Mouse (Mus musculus) midbrain, embryonic 16.5 days (tissue): ENCODE results near the gene Vgll4. TPM values are rescaled to one million over a fixed set of nuclear protein-coding genes. Genes with fewer than 3 reads are reported as not detected.

ENCODE experiments used
- ATAC-seq: fragments of 200-750 bp; cut with Nextera tagmentation; 2 replicates; pipeline ENCODE4 v1.8.0; 2017; ENCODE audit warnings: moderate TSS enrichment
- H3K27ac ChIP-seq: fragments of 300-500 bp; sonication (generic); 2 replicates; pipeline ENCODE4 v1.5.1; 2014; ENCODE audit warnings: mild to moderate bottlenecking, low read length, mixed read lengths
- H3K27me3 ChIP-seq: fragments of 300-500 bp; sonication (generic); 2 replicates; pipeline ENCODE4 v1.6.1; 2014; ENCODE audit warnings: low read depth, low read length, mixed read lengths; ENCODE audit not compliant: control insufficient read depth, insufficient read depth
- H3K36me3 ChIP-seq: fragments of 300-500 bp; sonication (generic); 2 replicates; pipeline ENCODE4 v1.6.1; 2014; ENCODE audit warnings: mild to moderate bottlenecking, low read length, moderate library complexity, mixed read lengths; ENCODE audit not compliant: control insufficient read depth, insufficient read depth
- H3K4me1 ChIP-seq: fragments of 300-500 bp; sonication (generic); 2 replicates; pipeline ENCODE4 v1.6.1; 2014; ENCODE audit warnings: mild to moderate bottlenecking, low read length, mixed read lengths; ENCODE audit not compliant: control insufficient read depth, insufficient read depth
- H3K4me2 ChIP-seq: fragments of 300-500 bp; sonication (generic); 2 replicates; pipeline ENCODE4 v1.6.1; 2014; ENCODE audit warnings: mild to moderate bottlenecking, low read length, mixed read lengths
- H3K4me3 ChIP-seq: fragments of 300-500 bp; sonication (generic); 2 replicates; pipeline ENCODE4 v1.5.1; 2014; ENCODE audit warnings: low read depth, mild to moderate bottlenecking, low read length, moderate library complexity, mixed read lengths
- H3K9ac ChIP-seq: fragments of 300-500 bp; sonication (generic); 2 replicates; pipeline ENCODE4 v1.6.1; 2014; ENCODE audit warnings: low read depth, low read length, mixed read lengths
- H3K9me3 ChIP-seq: fragments of 300-500 bp; sonication (generic); replicated peaks from 2 replicates; pipeline ENCODE4 v1.6.1; 2014; ENCODE audit warnings: mild to moderate bottlenecking, low read length, mixed read lengths; ENCODE audit not compliant: control insufficient read depth, poor library complexity, severe bottlenecking
- WGBS: fragments of 180-500 bp; shearing (Covaris S2); extraction: QIAGEN DNeasy Blood & Tissue Kit; methylation state at CpG from one replicate; pipeline ENCODE4 v1.1.7; 2014; 5-methylcytosine and 5-hydroxymethylcytosine counted together
- polyA plus RNA-seq: library from polyadenylated mRNA; unstranded; fragments of >200 nt; fragmentation: Nextera tagmentation; extraction: Ambion mirVana; gene quantifications from 2 replicates; pipeline ENCODE4 v1.2.1, GENCODE M21; 2015

The Vgll4 gene
- polyA plus RNA-seq, 1 experiment from 2014 or later = 51.0 TPM

DNA sequence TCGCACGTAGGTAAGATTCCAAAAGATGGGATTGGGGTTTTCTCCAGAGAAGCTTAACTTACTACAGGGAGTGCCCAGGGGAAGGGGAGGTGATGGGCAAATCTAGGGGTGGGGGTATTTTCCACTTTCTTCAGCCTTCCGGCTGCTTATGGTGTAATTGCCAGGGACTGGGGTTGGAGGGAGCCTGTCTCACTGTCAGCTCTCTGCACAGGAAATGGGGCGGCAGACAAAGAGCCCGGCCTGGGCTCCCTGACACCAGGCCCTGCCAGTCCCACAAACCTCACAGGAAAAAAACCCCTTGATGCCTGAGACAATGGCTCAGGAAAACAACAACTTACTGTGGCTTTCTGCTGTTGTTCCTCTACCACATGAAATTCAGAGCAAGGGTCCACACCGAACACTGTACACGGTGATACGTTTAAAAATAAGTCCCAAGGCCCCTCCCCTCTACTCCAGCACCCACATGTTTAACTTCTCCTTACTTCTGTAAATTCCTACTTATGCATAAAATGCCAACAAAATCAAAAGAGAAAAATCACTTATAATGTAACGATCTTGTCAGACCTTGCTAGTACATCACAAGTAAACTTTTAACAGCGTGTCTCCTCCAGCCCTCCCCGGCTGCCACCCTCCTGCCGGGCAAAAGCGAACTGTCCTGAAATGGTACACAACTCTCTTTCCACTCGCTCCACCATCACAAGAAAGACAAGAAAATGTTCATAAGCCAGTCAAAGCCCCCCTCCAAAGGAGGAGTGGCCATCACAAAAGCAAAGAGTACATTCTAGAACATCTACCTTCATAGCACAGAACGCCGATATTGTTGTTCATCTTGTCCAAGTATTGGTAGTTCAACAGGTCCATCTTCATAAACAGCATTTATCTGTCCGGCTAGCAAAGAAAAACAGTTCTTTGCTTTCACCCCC lies 49.0 kb downstream of the Vgll4 start:
- H3K9me3 ChIP-seq = no peaks in the 10 kb centered on the region
- peaks cover 54% of the 10 kb centered on the region for H3K4me1 ChIP-seq
- peak; percentile 41; the same call in 1 of the 2 replicates for ATAC-seq
- peak overlapping the region; percentile 69 for H3K4me2 ChIP-seq
- WGBS = 3% methylated on average over 17 of the region's 17 CpGs
- no peaks in the 10 kb centered on the region for H3K27me3 ChIP-seq
- peak overlapping the region; percentile 77 for H3K27ac ChIP-seq
- H3K4me3 ChIP-seq = peak overlapping the region; percentile 58
- peak overlapping the region; percentile 56 for H3K9ac ChIP-seq
- H3K36me3 ChIP-seq = no peaks in the 10 kb centered on the region

DNA sequence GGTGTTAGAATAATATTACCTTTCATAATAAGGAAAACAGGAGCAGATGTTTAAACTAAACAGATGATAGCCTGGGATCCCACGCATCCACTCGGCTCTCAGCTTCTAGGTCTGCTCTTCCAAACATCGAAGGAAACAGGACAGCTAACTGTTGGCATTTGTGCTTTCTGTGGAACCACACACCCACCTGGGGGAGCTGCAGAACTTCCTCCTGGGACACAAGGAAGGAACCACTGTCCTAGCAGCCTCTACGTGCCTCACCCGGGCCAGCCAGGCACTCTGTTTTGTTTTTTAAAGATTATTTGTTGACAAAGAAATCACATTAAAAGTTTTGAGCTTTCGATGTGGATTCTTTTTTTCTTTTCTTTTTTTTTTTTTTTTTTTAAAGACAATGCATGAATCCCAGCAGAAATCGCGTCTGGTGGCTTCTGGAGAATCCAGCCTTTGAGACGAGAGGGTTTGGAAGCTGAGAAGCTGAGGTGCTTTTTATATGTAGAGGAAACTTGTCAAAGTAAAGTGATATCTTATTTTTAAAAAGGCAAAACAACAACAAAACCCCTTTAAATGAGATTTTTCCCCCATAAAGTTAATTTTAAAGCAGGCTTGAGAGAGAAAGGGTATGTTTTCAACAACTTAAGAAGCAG lies 50.0 kb downstream of the Vgll4 start:
- H3K9me3 ChIP-seq = no peaks in the 10 kb centered on the region
- H3K4me1 ChIP-seq = peaks cover 60% of the 10 kb centered on the region
- H3K4me3 ChIP-seq = peak overlapping the region; percentile 58
- H3K4me2 ChIP-seq = peak overlapping the region; percentile 69
- no peaks in the 10 kb centered on the region for H3K27me3 ChIP-seq
- no peaks in the 10 kb centered on the region for H3K36me3 ChIP-seq
- no peak overlapping the region for H3K27ac ChIP-seq
- H3K9ac ChIP-seq = peak overlapping the region; percentile 56
- 24% methylated on average over 9 of the region's 9 CpGs for WGBS
- ATAC-seq = no peak

DNA sequence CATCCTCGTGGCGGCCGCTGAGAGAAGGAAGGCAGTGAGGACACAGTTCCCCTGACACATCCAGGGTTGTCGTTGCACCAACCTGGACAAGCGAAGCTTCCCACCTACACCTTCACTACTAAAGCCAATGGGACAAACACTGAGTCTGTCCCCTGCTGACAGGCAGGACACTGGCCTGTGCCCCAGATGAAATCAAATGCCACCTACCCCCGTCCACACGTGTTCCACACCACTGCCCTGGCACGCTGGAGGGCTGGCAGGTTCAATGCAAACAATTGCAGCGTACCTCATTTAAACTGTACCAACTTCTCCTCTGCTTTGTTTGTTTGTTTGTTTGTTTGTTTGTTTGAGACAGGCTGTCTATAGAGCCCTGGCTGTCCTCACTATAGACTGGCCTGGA lies 50.8 kb downstream of the Vgll4 start:
- Histone ChIP-seq H3K36me3 (no peaks in the 10 kb centered on the region), H3K4me1 (peaks cover 66% of the 10 kb centered on the region), H3K27ac (peak overlapping the region; percentile 15; the same call in 1 of the 2 replicates), H3K4me2 (peak overlapping the region; percentile 69), H3K9me3 (no peaks in the 10 kb centered on the region), H3K27me3 (no peaks in the 10 kb centered on the region), H3K9ac (peak overlapping the region; percentile 18; the same call in 1 of the 2 replicates), H3K4me3 (0 out of 2 replicates have a peak overlapping the region, but pooled peaks have one; percentile 5)
- WGBS = 81% methylated on average over 9 of the region's 9 CpGs
- no peak for ATAC-seq

- H3K27me3 ChIP-seq = no peaks in the 10 kb centered on the region
- H3K4me1 ChIP-seq = peaks cover 76% of the 10 kb centered on the region
- ATAC-seq = no peak
- H3K4me3 ChIP-seq = no peak overlapping the region
- no peak overlapping the region for H3K27ac ChIP-seq
- no peak overlapping the region; the same call in 1 of the 2 replicates for H3K9ac ChIP-seq
- H3K36me3 ChIP-seq = no peaks in the 10 kb centered on the region
- 70% methylated on average over 14 of the region's 14 CpGs for WGBS
- H3K9me3 ChIP-seq = no peaks in the 10 kb centered on the region
- peak overlapping the region; percentile 69 for H3K4me2 ChIP-seq
These were observed 51.8 kb downstream of the Vgll4 start for GRCm38 (mm10) chr6:114917770-114918635.

- Histone ChIP-seq H3K27ac (0 out of 2 replicates have a peak overlapping the region, but pooled peaks have one; percentile 23), H3K36me3 (no peaks in the 10 kb centered on the region), H3K4me1 (peaks cover 78% of the 10 kb centered on the region), H3K27me3 (no peaks in the 10 kb centered on the region), H3K9me3 (no peaks in the 10 kb centered on the region), H3K9ac (no peak overlapping the region), H3K4me2 (peak overlapping the region; percentile 69), H3K4me3 (no peak overlapping the region)
- WGBS = 36% methylated on average over 11 of the region's 11 CpGs
- ATAC-seq = no peak
These were observed 52.7 kb downstream of the Vgll4 start for GRCm38 (mm10) chr6:114917129-114917528.

DNA sequence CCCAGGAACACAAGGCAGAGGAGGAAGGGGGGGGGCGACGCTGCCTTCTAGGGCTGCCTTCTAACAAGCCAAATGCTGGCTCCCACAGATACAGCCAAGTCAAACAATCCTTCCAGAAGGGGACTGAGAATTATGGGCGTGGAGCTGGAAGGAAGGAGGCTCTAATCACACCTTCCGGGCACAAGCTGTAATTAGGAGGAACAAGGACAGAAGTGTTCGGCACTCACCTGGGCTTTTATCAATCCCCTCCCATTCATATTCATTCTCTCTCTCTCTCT lies 53.1 kb downstream of the Vgll4 start:
- Histone ChIP-seq H3K4me3 (0 out of 2 replicates have a peak overlapping the region, but pooled peaks have one; percentile 13), H3K4me2 (peak overlapping the region; percentile 69), H3K9me3 (no peaks in the 10 kb centered on the region), H3K27ac (peak overlapping the region; percentile 32; the same call in 1 of the 2 replicates), H3K27me3 (no peaks in the 10 kb centered on the region), H3K9ac (0 out of 2 replicates have a peak overlapping the region, but pooled peaks have one; percentile 4), H3K36me3 (no peaks in the 10 kb centered on the region), H3K4me1 (peaks cover 78% of the 10 kb centered on the region)
- no peak for ATAC-seq
- 4% methylated on average over 5 of the region's 5 CpGs for WGBS

DNA sequence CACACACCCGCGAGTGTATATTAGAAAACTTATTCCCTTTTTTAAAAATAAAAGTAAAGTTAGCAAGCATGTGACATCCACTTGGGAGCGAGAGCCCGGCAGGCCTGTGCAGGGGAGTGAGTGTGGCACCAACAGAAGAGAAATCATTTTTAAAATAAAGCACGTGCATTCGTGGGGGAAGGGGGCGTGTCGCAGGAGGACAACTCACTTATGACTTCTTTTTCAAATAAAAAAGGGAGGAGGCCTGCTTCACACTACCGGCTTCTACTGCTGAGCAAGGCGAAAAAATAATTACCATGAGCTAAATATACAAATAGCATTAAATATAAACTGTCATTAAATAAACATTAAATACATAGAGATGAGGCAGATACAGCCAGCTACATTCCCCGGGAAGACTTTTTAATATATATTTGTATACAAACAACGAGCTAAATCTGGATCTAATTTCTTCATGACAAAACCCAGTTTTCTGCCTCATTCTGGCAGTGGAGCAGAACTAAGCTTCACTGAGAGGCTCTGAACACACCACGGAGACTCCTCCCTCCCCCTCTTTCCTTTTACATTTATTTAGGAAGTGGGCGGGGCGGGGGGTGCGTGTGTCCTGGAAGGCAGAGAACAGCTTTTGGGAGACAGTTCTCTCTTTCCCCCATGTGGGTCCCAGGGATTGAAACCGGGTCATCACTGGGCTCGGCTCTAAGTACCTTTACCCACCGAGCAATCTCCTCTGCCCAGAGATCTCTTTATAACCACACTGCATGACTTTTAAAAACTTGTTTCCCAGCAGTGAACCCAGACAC lies 53.7 kb downstream of the Vgll4 start:
- 21% methylated on average over 19 of the region's 19 CpGs for WGBS
- ATAC-seq = no peak
- Histone ChIP-seq H3K36me3 (no peaks in the 10 kb centered on the region), H3K9ac (0 out of 2 replicates have a peak overlapping the region, but pooled peaks have one; percentile 4), H3K4me2 (peak overlapping the region; percentile 69), H3K9me3 (no peaks in the 10 kb centered on the region), H3K27me3 (no peaks in the 10 kb centered on the region), H3K27ac (peak overlapping the region; percentile 32; the same call in 1 of the 2 replicates), H3K4me3 (0 out of 2 replicates have a peak overlapping the region, but pooled peaks have one; percentile 13), H3K4me1 (peaks cover 74% of the 10 kb centered on the region)
